Mouse (Mus musculus): ENCODE results near the gene Efcab10.

The Efcab10 gene

DNA sequence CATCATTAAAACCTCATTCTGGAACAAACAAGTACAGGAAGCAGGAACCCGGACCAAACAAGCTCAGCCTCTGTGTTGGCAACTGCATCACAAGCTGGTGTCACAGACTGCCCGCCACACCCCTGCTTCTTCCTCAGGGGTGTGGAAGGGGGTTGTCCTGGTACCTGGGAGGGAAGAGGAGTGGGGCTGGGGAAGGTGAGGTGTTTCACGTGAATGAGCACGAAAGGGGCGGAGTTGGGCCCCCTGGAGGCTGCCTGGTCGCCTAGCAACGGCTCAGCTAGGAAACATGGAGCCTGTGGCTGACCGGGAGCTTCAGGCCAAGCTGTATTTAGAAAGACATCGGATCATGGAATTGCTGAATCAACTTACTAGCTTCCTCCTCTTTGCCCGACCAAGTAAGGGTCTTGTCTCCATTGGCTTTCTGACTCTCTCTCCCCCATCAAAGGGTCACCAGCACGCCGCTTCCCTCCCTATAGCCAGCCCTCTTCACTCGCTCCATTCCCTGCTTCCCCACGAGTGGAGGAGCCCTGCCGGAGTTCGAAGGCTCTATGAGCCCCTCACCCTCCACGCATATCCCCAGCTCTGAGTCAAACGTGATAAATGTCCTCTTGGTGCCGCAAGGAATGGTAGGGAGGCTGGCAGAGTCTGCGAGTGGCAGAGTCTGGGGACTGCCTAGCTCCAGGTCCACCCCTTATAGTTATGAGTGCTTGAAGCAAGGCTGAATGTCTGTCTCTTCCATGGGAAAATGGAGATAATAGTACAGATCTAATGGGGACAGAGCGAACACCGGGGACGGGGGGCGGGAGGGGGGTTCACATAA lies at the start of gene Efcab10:
Efcab10 (plus strand) TSS at position 51 of the 820 bp plus-strand sequence.
- peak; percentile 62 for DNase-seq (ENCODE audit: low spot score)

DNA sequence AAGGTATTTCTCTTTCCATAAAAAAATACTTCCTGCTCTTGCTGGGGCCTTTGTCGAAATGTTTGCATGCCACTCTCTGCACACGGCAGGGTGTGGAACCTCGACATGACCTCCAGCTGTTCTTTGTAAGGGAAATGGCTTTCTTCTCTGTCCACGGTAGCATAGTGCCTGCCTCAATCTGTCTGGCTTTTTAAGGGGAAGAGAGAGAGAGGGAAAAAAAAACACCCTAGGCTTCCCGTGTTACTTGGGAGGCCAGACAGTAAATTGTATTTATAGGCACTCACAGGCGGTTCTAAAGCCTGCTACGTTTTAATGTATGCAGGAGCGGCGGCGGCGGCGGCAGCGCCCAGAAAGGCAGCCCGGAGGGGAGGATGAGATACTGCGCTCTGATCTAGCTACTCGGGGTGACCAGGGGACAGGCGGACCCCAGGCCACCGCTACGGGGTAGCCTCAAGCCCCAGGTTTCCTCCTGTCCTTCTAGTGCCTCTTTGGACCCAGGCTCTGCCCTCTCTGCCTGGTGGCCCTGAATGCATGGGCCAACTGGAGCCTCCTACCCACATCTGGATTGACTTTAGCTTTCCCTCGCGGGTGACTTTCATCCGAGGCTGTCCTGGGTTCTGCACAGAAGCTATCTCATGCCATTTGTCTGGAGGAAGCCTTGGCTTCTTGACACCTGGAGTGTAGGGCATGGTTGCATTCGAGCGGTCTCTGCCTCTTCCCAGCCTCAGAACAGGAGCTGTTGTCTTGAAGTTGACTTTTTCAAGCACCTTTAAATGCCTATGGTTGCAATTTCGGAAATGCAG lies 49.5 kb upstream of the Efcab10 start:
- peak; percentile 60 for DNase-seq (ENCODE audit: low spot score)

GRCm38 (mm10) chr12:33345773-33346435 lies 48.8 kb upstream of the Efcab10 start:
- peak; percentile 43 for DNase-seq (ENCODE audit: low spot score)

DNA sequence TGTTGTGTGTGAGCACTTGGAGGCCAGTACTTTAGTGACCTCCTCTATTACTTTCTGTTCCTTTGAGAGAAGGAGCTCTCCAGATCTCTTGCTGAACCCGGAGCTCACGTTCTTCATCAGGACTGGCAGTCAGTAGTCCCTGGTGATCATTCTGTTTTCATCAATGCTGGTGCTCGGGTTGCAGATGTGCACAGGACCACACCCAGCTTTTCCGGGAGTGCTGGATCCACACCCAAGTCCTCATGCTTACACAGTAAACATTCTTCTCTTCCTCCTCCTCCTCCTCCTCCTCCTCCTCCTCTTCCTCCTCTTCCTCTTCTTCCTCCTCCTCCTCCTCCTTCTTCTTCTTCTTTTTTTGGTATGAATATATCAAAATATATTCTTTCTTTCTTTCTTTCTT lies 42.0 kb upstream of the Efcab10 start:
- DNase-seq (ENCODE audit: low spot score), result no peak

DNA sequence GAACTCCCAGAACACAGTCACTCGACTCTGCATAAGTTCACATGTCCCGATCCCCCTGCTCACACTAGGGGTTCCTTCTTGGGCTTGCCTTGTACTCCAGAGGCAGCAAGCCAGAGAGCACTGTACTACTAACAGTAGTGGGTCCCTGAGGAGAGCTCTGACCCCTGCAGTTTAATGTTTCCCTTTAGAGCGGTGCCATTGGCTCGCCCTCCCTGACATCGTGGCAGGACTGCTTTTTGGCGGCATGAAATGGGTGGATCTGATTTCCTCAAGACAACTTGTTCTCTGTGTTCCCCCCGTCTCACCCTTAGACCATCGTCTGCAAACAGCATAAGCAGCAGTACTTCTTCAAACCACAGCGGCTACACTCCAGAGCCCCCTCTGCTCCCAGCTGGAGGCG lies 36.3 kb upstream of the Efcab10 start:
- no peak for DNase-seq (ENCODE audit: low spot score)

- DNase-seq (ENCODE audit: low spot score), result no peak
Measured at GRCm38 (mm10) chr12:33359209-33359608, 35.4 kb upstream of the Efcab10 start.

DNA sequence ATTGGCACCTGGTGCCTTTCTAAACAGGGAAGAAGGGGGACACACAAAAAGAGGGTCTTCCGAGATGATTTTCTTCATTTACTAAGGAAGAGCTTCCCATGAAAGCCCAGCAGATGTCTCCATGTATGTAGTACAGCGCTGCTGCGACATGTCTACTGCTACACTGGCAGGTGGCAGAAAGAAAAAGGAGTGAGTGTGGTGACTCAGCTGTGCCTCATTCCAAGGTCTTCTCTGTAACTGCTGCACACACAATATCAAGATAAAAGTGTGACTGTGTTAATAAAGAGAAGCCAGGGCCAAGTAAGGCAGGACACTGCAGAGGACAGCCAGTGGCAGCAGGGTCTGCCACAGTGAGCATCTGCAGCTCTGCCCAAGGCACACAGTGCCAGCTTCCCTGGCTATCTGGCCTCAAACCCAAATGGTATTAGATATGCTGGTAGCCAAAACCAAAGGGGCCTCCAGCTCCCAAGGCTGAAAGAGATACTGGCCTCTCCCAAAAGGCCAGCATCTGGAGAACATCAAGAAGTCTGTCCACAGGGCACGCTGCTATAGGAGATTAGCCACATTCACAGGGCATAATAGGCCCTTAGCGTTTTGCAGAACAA lies 34.7 kb upstream of the Efcab10 start:
- DNase-seq (ENCODE audit: low spot score), result no peak

- DNase-seq (ENCODE audit: low spot score), result no peak
Measured at GRCm38 (mm10) chr12:33360729-33361128, 33.9 kb upstream of the Efcab10 start.

GRCm38 (mm10) chr12:33364511-33364910 lies 30.1 kb upstream of the Efcab10 start:
- no peak for DNase-seq (ENCODE audit: low spot score)

- DNase-seq (ENCODE audit: low spot score), result no peak
Measured at GRCm38 (mm10) chr12:33365133-33365532, 29.5 kb upstream of the Efcab10 start.

DNA sequence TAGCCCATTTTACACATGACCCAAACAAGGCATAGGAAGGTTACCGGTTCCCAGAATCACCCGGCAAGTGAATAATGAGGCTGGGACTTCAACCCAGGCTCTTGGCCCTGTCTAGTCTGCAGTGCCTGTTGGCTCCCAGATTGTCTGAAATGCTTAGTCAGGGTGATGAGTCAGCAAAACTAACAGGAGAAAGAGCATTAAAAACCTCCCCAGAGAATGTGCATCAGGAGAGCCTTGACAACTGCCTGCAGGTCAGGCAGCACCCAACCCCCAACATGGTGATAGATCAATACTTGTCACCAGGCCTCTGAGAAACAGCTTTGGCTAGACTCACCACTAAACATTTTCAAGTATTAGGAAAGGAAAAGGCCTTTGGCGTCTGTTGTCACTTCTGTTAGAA lies 25.1 kb upstream of the Efcab10 start:
- peak; percentile 26 for DNase-seq (ENCODE audit: low spot score)

GRCm38 (mm10) chr12:33379624-33380445 lies 14.8 kb upstream of the Efcab10 start:
- peak; percentile 90 for DNase-seq (ENCODE audit: low spot score)

DNA sequence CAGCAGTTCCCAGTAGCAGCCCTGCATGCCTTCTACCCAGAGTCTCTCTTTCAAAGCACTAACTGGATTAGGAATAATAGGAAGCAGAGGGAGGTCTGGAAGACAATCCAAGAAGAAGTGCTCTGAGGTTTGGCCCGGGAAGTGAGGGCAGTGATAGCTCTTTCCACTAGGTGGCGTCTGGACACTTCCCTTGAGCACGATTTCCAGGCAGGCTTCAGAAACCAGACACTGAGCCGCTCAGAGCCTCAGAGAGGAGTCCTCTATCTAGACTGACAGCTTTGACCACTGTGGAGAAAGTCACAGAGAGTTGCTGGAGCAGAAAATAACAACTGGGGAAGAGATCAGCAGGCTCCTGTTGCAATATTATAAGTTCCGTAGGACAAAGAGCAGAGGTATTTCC lies 5.8 kb upstream of the Efcab10 start:
- DNase-seq (ENCODE audit: low spot score), result peak; percentile 91

GRCm38 (mm10) chr12:33390844-33391560 lies 3.7 kb upstream of the Efcab10 start:
- DNase-seq (ENCODE audit: low spot score), result no peak

GRCm38 (mm10) chr12:33403265-33403693 lies 8.6 kb downstream of the Efcab10 start:
- DNase-seq (ENCODE audit: low spot score), result peak; percentile 46

DNA sequence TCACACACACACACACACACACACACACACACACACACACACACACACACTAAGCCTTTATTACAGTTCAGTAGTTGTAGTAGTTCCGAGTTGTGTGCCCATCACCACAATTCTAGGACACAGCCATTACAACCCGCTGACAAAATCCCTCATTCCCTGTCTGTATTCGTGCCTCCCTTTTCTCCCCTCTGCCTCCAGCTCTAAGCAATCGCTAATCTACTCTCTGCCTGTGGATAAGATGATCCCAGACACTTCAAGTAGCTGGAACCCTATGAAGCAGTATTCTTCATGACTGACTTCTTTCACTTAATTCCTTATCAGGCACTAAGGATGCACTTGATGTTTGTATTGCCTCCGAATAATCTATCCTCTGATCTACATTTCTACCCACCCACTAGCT lies 10.3 kb downstream of the Efcab10 start:
- no peak for DNase-seq (ENCODE audit: low spot score)

DNA sequence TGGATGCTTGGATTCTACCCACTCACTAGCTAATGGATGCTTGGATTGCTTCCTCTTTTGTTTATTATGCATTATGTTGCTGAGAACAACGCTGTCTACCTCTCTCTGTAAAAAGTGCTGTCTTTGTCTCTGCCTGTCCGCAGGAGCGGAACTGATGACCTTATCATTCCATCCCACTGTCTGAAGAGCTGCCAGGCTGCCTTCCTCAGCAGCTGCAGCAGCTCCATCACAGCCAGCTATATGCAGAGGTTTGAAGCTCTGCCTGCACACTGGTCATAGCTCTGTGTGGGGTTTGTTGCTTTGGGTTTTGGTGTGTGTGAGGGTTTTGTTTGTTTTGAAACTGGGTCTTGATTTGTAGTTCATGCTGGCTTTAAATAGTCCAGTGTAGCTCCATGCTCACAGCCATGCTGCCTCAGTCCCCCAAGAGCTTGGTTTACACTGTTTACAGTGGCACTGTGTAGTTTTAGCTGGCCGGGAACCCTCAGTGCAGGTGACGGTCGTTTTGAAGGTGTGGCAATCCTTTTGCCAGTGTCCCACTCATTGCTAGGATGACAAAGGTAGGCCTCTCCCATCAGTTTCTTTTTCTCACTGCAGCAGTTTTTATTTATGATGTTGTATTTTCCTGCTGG lies 10.9 kb downstream of the Efcab10 start:
- DNase-seq (ENCODE audit: low spot score), result no peak

GRCm38 (mm10) chr12:33411580-33412151 lies 17.0 kb downstream of the Efcab10 start:
- DNase-seq (ENCODE audit: low spot score), result no peak

DNA sequence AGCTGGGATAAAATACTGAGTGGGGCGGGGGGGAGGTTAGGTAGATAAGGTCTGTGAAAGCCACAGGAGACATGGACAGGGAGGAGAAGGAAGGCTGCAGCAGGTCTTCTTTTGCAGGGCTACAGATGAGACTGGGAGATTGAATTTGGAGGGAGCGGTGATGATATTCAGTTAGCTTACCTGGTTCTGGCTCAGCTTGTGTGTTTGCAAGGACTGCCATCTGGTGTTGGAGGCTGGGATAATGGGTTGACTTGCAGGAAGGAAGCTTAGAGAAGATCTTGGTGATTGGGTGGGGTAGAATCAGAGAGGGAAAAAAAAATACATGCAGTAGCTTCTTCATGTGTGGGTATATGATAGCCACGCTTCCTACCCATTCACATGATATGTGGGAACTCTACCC lies 29.7 kb downstream of the Efcab10 start:
- peak; percentile 63 for DNase-seq (ENCODE audit: low spot score)

DNA sequence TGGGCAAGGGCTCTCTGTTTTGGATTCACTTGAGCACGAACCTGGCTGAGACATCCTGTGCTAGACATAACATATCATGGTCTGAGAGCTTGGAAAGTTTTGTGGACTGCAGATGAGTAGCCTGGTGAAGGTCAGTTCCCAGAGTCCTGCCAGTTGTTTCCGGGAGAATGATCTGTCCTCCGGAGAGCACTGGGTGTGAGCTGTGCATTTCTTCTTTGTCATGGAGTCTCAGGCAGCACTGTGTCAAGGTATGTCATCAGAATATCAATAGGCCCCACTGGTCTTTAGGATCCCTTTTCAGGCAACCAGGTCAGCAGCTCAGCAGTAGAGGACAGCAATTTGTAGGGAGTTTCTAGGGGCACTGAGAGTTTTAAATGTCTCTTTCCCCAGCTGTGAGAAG lies 32.6 kb downstream of the Efcab10 start:
- no peak for DNase-seq (ENCODE audit: low spot score)

Measured in embryo, embryonic 10 days (tissue).